ENCODE assay signal across 11 mouse cellular contexts in genomic region chr7:31050487-31050886, GRCm38 (mm10). TPM values are rescaled to one million over a fixed set of nuclear protein-coding genes. Genes with fewer than 3 reads are reported as not detected.
DNase-seq lines count a peak whose midpoint lies in the region; ATAC-seq and TF ChIP-seq lines count a peak whose summit lies in the region.
"Had no signal": no experiment of that assay in that cellular context is flagged by ENCODE, and none has a peak within 500 bp of the region (broad histone marks: within the 10 kb centered on the region; RNA-seq: fewer than 3 reads in every experiment).

No protein-coding gene starts in this region.

- H3K4me2 ChIP-seq in liver, embryonic 11.5 days = peak overlapping the region; percentile 23; the same call in 1 of the 2 replicates
- peak overlapping the region; percentile 53 for H3K4me2 ChIP-seq in forebrain, embryonic 14.5 days (ENCODE audit: low read length)
- peak overlapping the region; percentile 30; the same call in 1 of the 2 replicates for H3K4me2 ChIP-seq in intestine, postnatal 0 days (replicated peaks; ENCODE audit: low read depth)

- no peak overlapping the region for H3K9ac ChIP-seq in liver, embryonic 11.5 days (ENCODE audit: low read depth, low read length)
- H3K9ac ChIP-seq in forebrain, embryonic 14.5 days (ENCODE audit: low read length) = peak overlapping the region; percentile 38
- no peak overlapping the region for H3K9ac ChIP-seq in intestine, postnatal 0 days (ENCODE audit: low read depth, low read length)

- no peak for DNase-seq in liver, embryonic 11.5 days (ENCODE audit: low spot score)
- DNase-seq in liver = no peak
- DNase-seq in forebrain, embryonic 14.5 days (ENCODE audit: low spot score) = no peak
- no peak for DNase-seq in adrenal gland, postnatal 4 days (ENCODE audit: low spot score in 2 of 2)
- DNase-seq in gastrocnemius, postnatal 4 days (ENCODE audit: low spot score in 2 of 2) = no peak
- DNase-seq: heart, postnatal 10 days had no signal

- H3K36me3 ChIP-seq in liver, embryonic 11.5 days (ENCODE audit: control insufficient read depth, insufficient read depth, low read length) = no peaks in the 10 kb centered on the region
- H3K36me3 ChIP-seq in forebrain, embryonic 14.5 days (ENCODE audit: control insufficient read depth, insufficient read depth, low read length) = no peaks in the 10 kb centered on the region
- H3K36me3 ChIP-seq in intestine, postnatal 0 days (ENCODE audit: control insufficient read depth, insufficient read depth) = no peaks in the 10 kb centered on the region

- H3K4me1 ChIP-seq in liver, embryonic 11.5 days (replicated peaks; ENCODE audit: control insufficient read depth, insufficient read depth, low read length) = peaks cover 11% of the 10 kb centered on the region
- H3K4me1 ChIP-seq in forebrain, embryonic 14.5 days (ENCODE audit: control insufficient read depth, insufficient read depth, low read length) = peaks cover 11% of the 10 kb centered on the region
- no peaks in the 10 kb centered on the region for H3K4me1 ChIP-seq in intestine, postnatal 0 days (replicated peaks; ENCODE audit: control insufficient read depth, insufficient read depth, low read length)
- peaks cover 37% of the 10 kb centered on the region for H3K4me1 ChIP-seq in olfactory bulb, adult 2 months (ENCODE audit: control insufficient read depth, insufficient read depth, low read length)

- ATAC-seq in liver, embryonic 11.5 days (replicated peaks; ENCODE audit: low FRiP score) = no peak
- ATAC-seq in forebrain, embryonic 14.5 days = 0 out of 2 replicates have a peak, but pooled peaks have one; percentile 4
- ATAC-seq in intestine, postnatal 0 days = no peak
- ATAC-seq in CD4-positive, CD25-positive, alpha-beta regulatory T cell, adult 4 months = no peak

- no peaks in the 10 kb centered on the region for H3K9me3 ChIP-seq in liver, embryonic 11.5 days (ENCODE audit: control insufficient read depth, low read length)
- H3K9me3 ChIP-seq in forebrain, embryonic 14.5 days (replicated peaks; ENCODE audit: control insufficient read depth, low read length) = no peaks in the 10 kb centered on the region
- H3K9me3 ChIP-seq in intestine, postnatal 0 days (ENCODE audit: control insufficient read depth) = no peaks in the 10 kb centered on the region

- H3K27me3 ChIP-seq in liver, embryonic 11.5 days (replicated peaks; ENCODE audit: control insufficient read depth, insufficient read depth, low read length) = peaks cover 58% of the 10 kb centered on the region
- H3K27me3 ChIP-seq in forebrain, embryonic 14.5 days (replicated peaks; ENCODE audit: control insufficient read depth, insufficient read depth, low read length) = peaks cover 43% of the 10 kb centered on the region
- peaks cover 47% of the 10 kb centered on the region for H3K27me3 ChIP-seq in intestine, postnatal 0 days (replicated peaks; ENCODE audit: control insufficient read depth, insufficient read depth, low read length)

- H3K27ac ChIP-seq in liver, embryonic 11.5 days (ENCODE audit: low read depth, low read length) = no peak overlapping the region
- H3K27ac ChIP-seq in forebrain, embryonic 14.5 days (ENCODE audit: low read depth, low read length) = no peak overlapping the region
- no peak overlapping the region for H3K27ac ChIP-seq in intestine, postnatal 0 days (ENCODE audit: low read depth, low read length)
- H3K27ac ChIP-seq in olfactory bulb, adult 2 months (ENCODE audit: insufficient read depth, low read depth, low read length) = no peak overlapping the region

- WGBS in liver, embryonic 11.5 days = 8% methylated on average over 6 of the region's 6 CpGs
- 1% methylated on average over 6 of the region's 6 CpGs for WGBS in forebrain, embryonic 14.5 days
- WGBS in intestine, postnatal 0 days = 13% methylated on average over 6 of the region's 6 CpGs
- WGBS in olfactory bulb, adult 2 months = 14% methylated on average over 6 of the region's 6 CpGs

- H3K4me3 ChIP-seq in liver, embryonic 11.5 days (ENCODE audit: low read depth, low read length) = no peak overlapping the region
- peak overlapping the region; percentile 27 for H3K4me3 ChIP-seq in forebrain, embryonic 14.5 days (ENCODE audit: low read depth, low read length)
- 0 out of 2 replicates have a peak overlapping the region, but pooled peaks have one; percentile 3 for H3K4me3 ChIP-seq in intestine, postnatal 0 days (ENCODE audit: low read depth, low read length)
- peak overlapping the region; percentile 33; the same call in 1 of the 2 replicates for H3K4me3 ChIP-seq in olfactory bulb, adult 2 months (ENCODE audit: insufficient read depth, low read depth, low read length)
- H3K4me3 ChIP-seq: erythroblast, embryonic 14.5 days had no signal

- no peak for TF ChIP-seq POLR2A in olfactory bulb, adult 2 months (IDR thresholded peaks at IDR 0.05; ENCODE audit: insufficient read depth, low read depth, low read length)

- no peak for TF ChIP-seq CTCF in intestine, postnatal 0 days (IDR thresholded peaks at IDR 0.05; ENCODE audit: low read depth)
- no peak for TF ChIP-seq CTCF in olfactory bulb, adult 2 months (IDR thresholded peaks at IDR 0.05; ENCODE audit: insufficient read depth, low read depth, low read length)

RNA-seq across cellular contexts. Expression of gene Fxyd7, which starts 0.8 kb away (rescaled TPM):
- 1.9 and 2.6 TPM in 2 replicates for polyA plus RNA-seq in liver, embryonic 11.5 days (2014; fragmentation: Nextera tagmentation; extraction: Ambion mirVana)
- 46.8 and 67.8 TPM in 2 replicates for polyA plus RNA-seq in forebrain, embryonic 14.5 days (2014; fragmentation: Nextera tagmentation; extraction: Ambion mirVana)
- 15.2 and 16.2 TPM in 2 replicates for polyA plus RNA-seq in intestine, postnatal 0 days (2015; fragmentation: Nextera tagmentation; extraction: Ambion mirVana)
- not detected in 2 replicates for polyA plus RNA-seq in olfactory bulb, adult 2 months (2012; ENCODE audit: insufficient read depth, insufficient read length, low replicate concordance, missing spikeins)
- total RNA-seq in adrenal gland, postnatal 4 days (2021) = 10 to 100 TPM in 1 of 2 experiments, 1 to 10 TPM in 1; 8.9 to 13.3 TPM
- 1 to 10 TPM; 2.3 to 3.8 TPM for total RNA-seq in gastrocnemius, postnatal 4 days (2021)
- polyA plus RNA-seq in CD4-positive, CD25-positive, alpha-beta regulatory T cell, adult 4 months (2017; shearing (Covaris generic)) = not detected
- total RNA-seq: MEL had no signal
- polyA plus RNA-seq: erythroblast, embryonic 14.5 days had no signal

RNA-seq across cellular contexts. Expression of gene Fxyd1, which starts 6.5 kb away (rescaled TPM):
- polyA plus RNA-seq in liver, embryonic 11.5 days (2014; fragmentation: Nextera tagmentation; extraction: Ambion mirVana) = 23.5 and 35.8 TPM in 2 replicates
- polyA plus RNA-seq in forebrain, embryonic 14.5 days (2014; fragmentation: Nextera tagmentation; extraction: Ambion mirVana) = 9.4 and 12.3 TPM in 2 replicates
- polyA plus RNA-seq in intestine, postnatal 0 days (2015; fragmentation: Nextera tagmentation; extraction: Ambion mirVana) = 78.9 and 83.1 TPM in 2 replicates
- not detected in 2 replicates for polyA plus RNA-seq in olfactory bulb, adult 2 months (2012; ENCODE audit: insufficient read depth, insufficient read length, low replicate concordance, missing spikeins)
- total RNA-seq in adrenal gland, postnatal 4 days (2021) = 100 to 1,000 TPM; 141 to 173 TPM
- 100 to 1,000 TPM; 587 to 732 TPM for total RNA-seq in gastrocnemius, postnatal 4 days (2021)
- not detected for polyA plus RNA-seq in CD4-positive, CD25-positive, alpha-beta regulatory T cell, adult 4 months (2017; shearing (Covaris generic))
- total RNA-seq: MEL had no signal

RNA-seq across cellular contexts. Expression of gene Fxyd5, which starts 8.2 kb away (rescaled TPM):
- polyA plus RNA-seq in liver, embryonic 11.5 days (2014; fragmentation: Nextera tagmentation; extraction: Ambion mirVana) = 28.1 and 31.1 TPM in 2 replicates
- 17.2 and 18.4 TPM in 2 replicates for polyA plus RNA-seq in forebrain, embryonic 14.5 days (2014; fragmentation: Nextera tagmentation; extraction: Ambion mirVana)
- polyA plus RNA-seq in intestine, postnatal 0 days (2015; fragmentation: Nextera tagmentation; extraction: Ambion mirVana) = 18.2 and 19.3 TPM in 2 replicates
- polyA plus RNA-seq in olfactory bulb, adult 2 months (2012; ENCODE audit: insufficient read depth, insufficient read length, low replicate concordance, missing spikeins) = not detected in 2 replicates
- total RNA-seq in adrenal gland, postnatal 4 days (2021) = 10 to 100 TPM; 30.0 to 31.2 TPM
- 10 to 100 TPM; 21.2 to 23.0 TPM for total RNA-seq in gastrocnemius, postnatal 4 days (2021)
- polyA plus RNA-seq in CD4-positive, CD25-positive, alpha-beta regulatory T cell, adult 4 months (2017; shearing (Covaris generic)) = 1,000 to 10,000 TPM; 1,918 to 1,991 TPM

RNA-seq across cellular contexts. Expression of gene Lgi4, which starts 8.7 kb away (rescaled TPM):
- 0.30 and 0.45 TPM in 2 replicates for polyA plus RNA-seq in liver, embryonic 11.5 days (2014; fragmentation: Nextera tagmentation; extraction: Ambion mirVana)
- polyA plus RNA-seq in forebrain, embryonic 14.5 days (2014; fragmentation: Nextera tagmentation; extraction: Ambion mirVana) = 0.08 and 0.15 TPM in 2 replicates
- 0.70 and 0.78 TPM in 2 replicates for polyA plus RNA-seq in intestine, postnatal 0 days (2015; fragmentation: Nextera tagmentation; extraction: Ambion mirVana)
- polyA plus RNA-seq in olfactory bulb, adult 2 months (2012; ENCODE audit: insufficient read depth, insufficient read length, low replicate concordance, missing spikeins) = not detected in 2 replicates
- total RNA-seq in adrenal gland, postnatal 4 days (2021) = 1 to 10 TPM; 6.8 to 6.9 TPM
- total RNA-seq in gastrocnemius, postnatal 4 days (2021) = 1 to 10 TPM; 7.9 to 9.6 TPM
- not detected for polyA plus RNA-seq in CD4-positive, CD25-positive, alpha-beta regulatory T cell, adult 4 months (2017; shearing (Covaris generic))
- total RNA-seq: MEL had no signal
- polyA plus RNA-seq: erythroblast, embryonic 14.5 days had no signal

RNA-seq across cellular contexts. Expression of gene Fxyd3, which starts 26.0 kb away (rescaled TPM):
- 1.2 and 1.7 TPM in 2 replicates for polyA plus RNA-seq in liver, embryonic 11.5 days (2014; fragmentation: Nextera tagmentation; extraction: Ambion mirVana)
- not detected in 2 replicates for polyA plus RNA-seq in forebrain, embryonic 14.5 days (2014; fragmentation: Nextera tagmentation; extraction: Ambion mirVana)
- polyA plus RNA-seq in intestine, postnatal 0 days (2015; fragmentation: Nextera tagmentation; extraction: Ambion mirVana) = 40.4 and 48.0 TPM in 2 replicates
- not detected in 2 replicates for polyA plus RNA-seq in olfactory bulb, adult 2 months (2012; ENCODE audit: insufficient read depth, insufficient read length, low replicate concordance, missing spikeins)
- 1 to 10 TPM; 2.0 to 5.9 TPM for total RNA-seq in adrenal gland, postnatal 4 days (2021)
- 1 to 10 TPM; 2.7 to 4.9 TPM for total RNA-seq in gastrocnemius, postnatal 4 days (2021)
- under 1 TPM in 1 of 2 experiments, not detected in 1; 0.27 TPM for polyA plus RNA-seq in CD4-positive, CD25-positive, alpha-beta regulatory T cell, adult 4 months (2017; shearing (Covaris generic))
- total RNA-seq: MEL had no signal
- polyA plus RNA-seq: erythroblast, embryonic 14.5 days had no signal

Comparison
In these comparisons a context has a peak if more than half of its experiments do, and no peak if none do; other contexts are left out.
1. RNA of gene Fxyd5, which starts 8.2 kb away (polyA plus RNA-seq): 1,918 to 1,991 TPM in CD4-positive, CD25-positive, alpha-beta regulatory T cell, adult 4 months; 28.1 to 31.1 TPM in liver, embryonic 11.5 days, 18.2 to 19.3 TPM in intestine, postnatal 0 days, 17.2 to 18.4 TPM in forebrain, embryonic 14.5 days and not detected in olfactory bulb, adult 2 months; every median in the first group is over 10 times any median in the second.
2. Peak in every context shown above with its lines, with median percentiles within 50 percentile points of each other: H3K4me2 ChIP-seq.